Mouse (Mus musculus) left cerebral cortex, postnatal 10 days (tissue): ENCODE measurements at regions not wholly inside any gene's neighbourhood (a gene's known extent, or its start where the extent isn't known, plus 50 kb on each side); places are given as distances from the start of the nearest gene placed in this dataset.

Source experiments
- DNase-seq, 2 experiments: peaks; one replicate each; pipeline ENCODE4 v3.0.0; 2021 to 2022; ENCODE audit warnings: low spot score in 2 of 2, mixed read lengths in 1 of 2; ENCODE audit errors: extremely low spot score in 1 of 2
- intact Hi-C: fragments of 180-260 bp; cut with DNase I; formaldehyde crosslinking; loops from one replicate; pipeline ENCODE4 v1.15.1; 2025

GRCm38 (mm10) chr15:85657441-85657989 lies 75.2 kb upstream of the Wnt7b start:
- intact Hi-C loops, result no loop called here
- peak in 1 of 2 experiments; percentile 15 for DNase-seq

GRCm38 (mm10) chr15:85658101-85658885 lies 76.0 kb upstream of the Wnt7b start:
- intact Hi-C loops, result no loop called here
- DNase-seq, result peak in 1 of 2 experiments; percentile 23

- peak in 1 of 2 experiments; percentile 42 for DNase-seq
These were observed 74.0 kb upstream of the Ppara start for GRCm38 (mm10) chr15:85660528-85661392.

GRCm38 (mm10) chr15:85661393-85661690 lies 73.4 kb upstream of the Ppara start:
- intact Hi-C loops, result no loop called here
- peak in 1 of 2 experiments; percentile 17 for DNase-seq

More at GRCm38 (mm10) chr15:85660528-85661392, 74.0 kb upstream of the Ppara start:
- intact Hi-C loops, result no loop called here

DNA sequence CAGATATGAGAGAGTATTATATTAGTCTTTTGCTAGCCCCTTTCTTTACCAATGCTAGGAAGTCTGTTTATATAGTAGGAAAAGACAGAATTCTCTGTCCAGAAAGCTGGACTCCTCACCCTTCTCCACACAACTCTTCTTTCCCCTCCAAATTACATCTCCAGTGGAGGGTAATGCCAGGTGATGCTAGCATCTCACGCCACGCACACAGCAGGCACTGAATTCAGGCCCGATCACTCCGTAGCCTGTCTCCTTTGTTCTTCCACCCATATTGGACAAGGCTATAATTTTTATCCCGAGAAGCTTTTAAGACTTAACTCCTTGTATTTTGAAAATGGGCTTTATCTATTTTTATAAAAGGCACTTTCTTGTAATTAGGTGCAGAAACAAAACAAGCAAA lies 73.0 kb upstream of the Ppara start:
- intact Hi-C loops, result no loop called here
- peak in 1 of 2 experiments; percentile 7 for DNase-seq

DNA sequence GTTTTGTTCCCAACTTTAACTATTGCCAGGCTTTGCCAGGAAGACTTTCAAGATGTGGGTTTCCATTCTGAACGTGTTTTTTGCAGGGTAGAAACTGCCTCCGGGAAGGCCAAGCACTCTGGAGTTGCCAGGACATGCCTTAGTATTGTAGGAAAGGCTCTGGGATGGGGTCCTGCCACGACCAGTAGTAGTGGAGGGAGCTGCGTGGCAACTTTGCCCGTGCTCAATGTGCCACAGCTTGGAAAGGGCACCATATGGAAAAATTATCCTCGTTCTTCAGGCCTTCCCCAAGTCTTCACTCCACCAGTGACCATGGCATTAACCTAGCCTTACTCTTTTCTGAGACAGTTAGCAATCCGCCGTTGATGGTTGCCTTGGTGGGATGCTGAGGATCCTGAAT lies 72.5 kb upstream of the Ppara start:
- intact Hi-C loops, result no loop called here

GRCm38 (mm10) chr15:85662673-85663072 lies 72.1 kb upstream of the Ppara start:
- intact Hi-C loops, result no loop called here
- DNase-seq, result peak in 1 of 2 experiments; percentile 11

More for the DNA sequence above, 72.5 kb upstream of the Ppara start:
- DNase-seq, result peak in 1 of 2 experiments; percentile 15

DNA sequence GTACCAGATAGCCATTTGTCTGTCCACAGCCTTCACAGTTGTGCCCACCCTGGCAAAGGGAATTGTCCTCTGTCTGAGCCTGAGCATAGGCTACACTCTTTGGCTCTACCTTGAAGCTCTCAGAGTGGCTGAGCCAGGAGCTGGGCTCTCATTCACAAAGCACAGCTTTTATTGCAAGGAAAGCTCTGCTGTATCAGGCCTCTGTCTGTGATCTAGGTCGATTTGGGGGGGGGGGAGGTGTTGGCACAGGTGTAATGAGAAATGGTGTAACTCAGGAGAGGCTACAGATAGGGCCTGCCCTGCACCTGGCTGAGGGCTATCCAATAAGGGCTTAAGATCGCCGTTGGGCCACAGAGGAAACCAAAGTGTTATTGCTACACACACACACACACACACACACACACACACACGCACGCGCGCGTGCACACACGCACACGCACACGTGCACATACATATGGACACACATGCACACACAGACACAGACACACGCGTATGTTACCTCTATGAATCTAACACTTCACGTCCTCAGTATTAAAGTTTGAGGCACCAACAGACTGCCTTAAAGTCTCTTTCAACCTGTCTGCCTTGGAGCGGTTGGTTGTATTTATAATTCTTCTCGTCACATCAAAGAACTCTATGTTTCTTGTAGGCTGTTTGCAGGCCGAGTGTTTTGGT lies 70.9 kb upstream of the Ppara start:
- peak in 1 of 2 experiments; percentile 15 for DNase-seq
- intact Hi-C loops, result no loop called here

DNA sequence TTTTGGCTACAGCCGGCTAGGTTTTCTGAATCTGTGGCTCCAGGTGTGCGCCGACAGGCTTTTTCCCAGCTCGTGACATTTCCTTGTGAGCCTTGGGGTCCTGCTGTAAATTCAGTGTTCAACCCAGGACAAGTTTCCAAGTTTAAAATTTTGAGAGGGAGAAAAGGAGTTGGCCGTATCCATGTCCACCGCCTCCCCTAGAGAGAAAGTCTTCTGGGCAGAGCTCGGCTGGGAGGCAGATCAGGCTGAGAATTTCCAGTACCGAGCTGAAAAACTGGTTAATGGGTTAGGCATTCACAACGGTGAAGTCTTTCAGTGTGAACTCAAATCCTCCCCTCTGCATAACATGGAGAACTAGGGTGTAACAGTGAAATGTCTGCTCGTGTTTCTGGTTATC lies 70.4 kb upstream of the Ppara start:
- intact Hi-C loops, result no loop called here
- peak in 1 of 2 experiments; percentile 13 for DNase-seq

DNA sequence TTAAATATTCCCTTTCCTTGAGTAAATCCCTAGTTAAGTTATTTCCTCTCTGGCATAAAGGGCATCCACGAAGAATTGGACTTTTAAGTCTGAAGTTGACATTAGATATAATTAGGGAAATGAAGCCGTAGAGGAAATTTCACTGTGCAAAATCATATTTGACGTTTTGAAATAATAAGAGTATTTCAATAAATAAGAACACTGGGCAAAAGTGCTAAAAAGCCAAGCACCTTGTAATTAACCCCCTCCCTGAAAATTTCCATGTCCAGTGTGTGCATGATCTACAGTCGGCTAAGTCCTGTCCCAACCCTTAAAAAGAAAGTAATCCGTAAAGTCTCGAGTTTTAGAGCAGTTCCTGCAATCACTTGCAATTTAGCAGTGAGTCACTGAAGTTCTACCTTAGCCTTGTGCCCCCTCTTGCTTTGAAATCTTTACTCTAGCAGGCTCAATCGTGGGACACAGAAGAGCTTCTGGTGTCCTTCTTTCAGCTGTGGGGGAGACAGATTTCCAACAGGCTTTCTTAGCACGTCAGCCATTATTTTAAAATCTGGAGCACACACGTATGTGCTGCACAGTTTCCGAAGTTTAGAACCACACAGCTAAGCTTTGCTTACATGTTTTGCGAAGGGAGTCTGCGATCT lies 69.5 kb upstream of the Ppara start:
- intact Hi-C loops, result no loop called here
- peak in 1 of 2 experiments; percentile 2 for DNase-seq

GRCm38 (mm10) chr15:85666496-85666895 lies 68.3 kb upstream of the Ppara start:
- intact Hi-C loops, result no loop called here
- peak in 1 of 2 experiments; percentile 14 for DNase-seq

- DNase-seq, result peak in 1 of 2 experiments; percentile 40
- intact Hi-C loops, result no loop called here
These were observed 67.4 kb upstream of the Ppara start for GRCm38 (mm10) chr15:85667381-85667791.

DNA sequence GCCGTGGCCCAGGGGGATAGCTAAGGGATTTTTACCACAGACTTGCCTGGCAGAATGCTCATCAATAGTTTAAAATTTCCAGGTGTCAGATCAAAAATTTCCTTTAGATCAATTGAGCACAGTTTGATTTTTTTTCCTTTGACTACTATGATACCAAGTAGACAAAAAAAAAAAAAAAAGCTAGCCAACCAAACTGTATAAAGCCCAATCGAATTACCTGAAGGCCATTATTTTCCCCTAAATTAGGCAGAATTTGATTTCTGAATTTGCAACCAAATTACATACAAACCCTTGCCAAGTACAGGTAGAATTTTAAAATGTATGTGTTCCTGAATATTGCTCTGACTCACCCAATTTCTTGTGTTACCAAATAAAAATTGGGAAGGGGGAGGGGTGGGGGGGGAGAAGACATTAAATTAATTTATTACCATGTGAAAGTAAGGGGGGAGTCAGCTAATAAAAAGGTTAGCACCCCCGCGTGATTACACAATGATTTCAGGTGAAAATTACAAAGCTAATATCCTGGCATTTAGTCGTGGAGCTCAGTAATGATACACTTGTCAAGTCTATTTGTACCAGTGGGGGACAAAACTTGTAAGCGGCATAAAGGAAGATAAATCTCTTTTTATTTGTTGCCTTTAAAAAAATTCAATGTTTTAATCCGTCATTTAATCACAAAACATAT lies 66.7 kb upstream of the Ppara start:
- no peak for DNase-seq

GRCm38 (mm10) chr15:85668871-85669651 lies 65.7 kb upstream of the Ppara start:
- DNase-seq, result peak in 1 of 2 experiments; percentile 15
- intact Hi-C loops, result no loop called here

More for the DNA sequence above, 66.7 kb upstream of the Ppara start:
- intact Hi-C loops, result no loop called here

GRCm38 (mm10) chr15:85669652-85670175 lies 65.1 kb upstream of the Ppara start:
- DNase-seq, result peak; percentile 82 to 87
- intact Hi-C loops, result loop anchor here (5.0 kb wide), 1 partner anchor 57 kb away; no protein-coding TSS in a partner anchor

DNA sequence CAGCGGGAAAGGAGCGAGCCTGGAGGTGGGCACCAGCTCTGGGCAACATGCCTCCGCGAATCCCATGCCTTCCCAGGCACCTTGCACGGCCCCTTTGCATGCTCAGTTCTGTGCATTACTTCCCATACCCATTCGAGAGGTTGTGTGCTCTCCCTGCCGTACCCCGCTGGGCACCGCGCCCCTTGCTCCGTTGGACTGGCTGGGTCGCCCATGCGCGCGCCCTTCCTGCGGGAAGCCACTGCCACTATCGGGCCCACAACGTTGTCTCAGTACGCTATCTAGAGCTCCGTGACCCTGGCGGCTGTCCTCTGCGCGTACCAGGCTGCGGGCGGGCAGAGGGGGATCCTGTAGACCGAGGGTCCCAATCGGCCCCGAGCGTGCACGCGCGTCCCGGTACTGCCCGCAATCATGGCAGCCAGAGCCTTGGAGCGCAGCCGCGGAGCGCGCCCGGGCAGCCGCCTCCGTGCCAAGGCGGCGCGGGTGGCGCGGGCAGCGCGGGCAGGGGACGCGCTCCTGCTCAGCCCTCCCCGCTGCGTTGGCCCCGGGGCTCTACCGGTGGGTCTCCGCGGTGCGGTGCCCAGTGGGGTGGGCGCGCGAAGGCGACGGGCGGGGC lies 64.5 kb upstream of the Ppara start:
- intact Hi-C loops, result loop anchor here (5.0 kb wide), 1 partner anchor 58 kb away; no protein-coding TSS in a partner anchor
- peak; percentile 74 to 89 for DNase-seq
